Mouse (Mus musculus) hindbrain, embryonic 16.5 days (tissue): ENCODE results near the gene Tmem267. TPM values are rescaled to one million over a fixed set of nuclear protein-coding genes. Genes with fewer than 3 reads are reported as not detected.

ENCODE experiments used
- ATAC-seq: fragments of 200-750 bp; cut with Nextera tagmentation; 2 replicates; pipeline ENCODE4 v1.8.0; 2017; ENCODE audit warnings: moderate TSS enrichment, moderate library complexity
- H3K27ac ChIP-seq: fragments of 300-500 bp; sonication (generic); 2 replicates; pipeline ENCODE4 v1.5.1; 2014; ENCODE audit warnings: low read depth, mild to moderate bottlenecking, control low read depth, low read length, moderate library complexity
- H3K27me3 ChIP-seq: fragments of 300-500 bp; sonication (generic); replicated peaks from 2 replicates; pipeline ENCODE4 v1.6.1; 2014; ENCODE audit warnings: low read length; ENCODE audit not compliant: control insufficient read depth, insufficient read depth
- H3K36me3 ChIP-seq: fragments of 300-500 bp; sonication (generic); 2 replicates; pipeline ENCODE4 v1.6.1; 2014; ENCODE audit warnings: mild to moderate bottlenecking, low read length, moderate library complexity, mixed read lengths; ENCODE audit not compliant: control insufficient read depth, insufficient read depth
- H3K4me1 ChIP-seq: fragments of 300-500 bp; sonication (generic); 2 replicates; pipeline ENCODE4 v1.6.1; 2014; ENCODE audit warnings: low read depth, low read length; ENCODE audit not compliant: control insufficient read depth, insufficient read depth
- H3K4me2 ChIP-seq: fragments of 300-500 bp; sonication (generic); 2 replicates; pipeline ENCODE4 v1.6.1; 2014; ENCODE audit warnings: mild to moderate bottlenecking, low read length, control low read depth, moderate library complexity
- H3K4me3 ChIP-seq: fragments of 300-500 bp; sonication (generic); 2 replicates; pipeline ENCODE4 v1.5.1; 2014; ENCODE audit warnings: mild to moderate bottlenecking, low read length, control low read depth, moderate library complexity
- H3K9ac ChIP-seq: fragments of 300-500 bp; sonication (generic); 2 replicates; pipeline ENCODE4 v1.6.1; 2014; ENCODE audit warnings: low read depth, mild to moderate bottlenecking, control low read depth, low read length, moderate library complexity
- H3K9me3 ChIP-seq: fragments of 300-500 bp; sonication (generic); 2 replicates; pipeline ENCODE4 v1.6.1; 2014; ENCODE audit warnings: mild to moderate bottlenecking, low read length, moderate library complexity; ENCODE audit not compliant: control insufficient read depth
- WGBS: fragments of 180-500 bp; shearing (Covaris S2); extraction: QIAGEN DNeasy Blood & Tissue Kit; methylation state at CpG from one replicate; pipeline ENCODE4 v1.1.7; 2014; 5-methylcytosine and 5-hydroxymethylcytosine counted together
- polyA plus RNA-seq: library from polyadenylated mRNA; unstranded; fragments of >200 nt; fragmentation: Nextera tagmentation; extraction: Ambion mirVana; gene quantifications from 2 replicates; pipeline ENCODE4 v1.2.1, GENCODE M21; 2015

Gene Tmem267
- polyA plus RNA-seq, 1 experiment from 2014 or later = 4.0 TPM

- no peak overlapping the region for H3K27ac ChIP-seq
- no peak overlapping the region for H3K9ac ChIP-seq
- WGBS = 72% methylated on average over 2 of the region's 2 CpGs
- H3K27me3 ChIP-seq = no peaks in the 10 kb centered on the region
- ATAC-seq = no peak
- H3K4me1 ChIP-seq = no peaks in the 10 kb centered on the region
- no peak overlapping the region for H3K4me3 ChIP-seq
- H3K4me2 ChIP-seq = no peak overlapping the region
- no peaks in the 10 kb centered on the region for H3K9me3 ChIP-seq
- H3K36me3 ChIP-seq = no peaks in the 10 kb centered on the region
Measured at GRCm38 (mm10) chr13:119635496-119635895, 147.7 kb downstream of the Tmem267 start.

DNA sequence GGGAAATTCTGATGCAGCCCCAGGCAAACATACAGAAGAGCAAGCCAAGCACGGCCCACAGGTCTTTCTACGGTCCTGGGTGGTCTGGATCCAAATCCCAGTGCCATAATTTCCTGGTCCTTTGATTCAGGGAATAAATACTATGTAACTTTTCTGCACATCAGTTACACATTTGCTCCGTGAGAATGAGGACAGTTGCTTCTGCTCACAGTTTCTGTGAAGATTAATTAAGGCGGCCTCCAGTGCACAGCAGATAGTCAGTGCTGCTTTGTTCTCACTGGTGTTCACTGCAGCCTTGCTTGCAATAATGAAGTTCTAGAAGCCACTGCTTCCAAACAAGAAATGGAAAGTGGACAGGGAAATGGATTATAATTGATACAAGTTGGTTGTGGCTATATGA is 150.0 kb downstream of the Tmem267 start:
- WGBS = 76% methylated on average over 4 of the region's 4 CpGs
- Histone ChIP-seq H3K27me3 (no peaks in the 10 kb centered on the region), H3K36me3 (no peaks in the 10 kb centered on the region), H3K4me1 (no peaks in the 10 kb centered on the region), H3K4me3 (no peak overlapping the region), H3K9ac (no peak overlapping the region), H3K9me3 (no peaks in the 10 kb centered on the region), H3K27ac (no peak overlapping the region), H3K4me2 (no peak overlapping the region)
- no peak for ATAC-seq

DNA sequence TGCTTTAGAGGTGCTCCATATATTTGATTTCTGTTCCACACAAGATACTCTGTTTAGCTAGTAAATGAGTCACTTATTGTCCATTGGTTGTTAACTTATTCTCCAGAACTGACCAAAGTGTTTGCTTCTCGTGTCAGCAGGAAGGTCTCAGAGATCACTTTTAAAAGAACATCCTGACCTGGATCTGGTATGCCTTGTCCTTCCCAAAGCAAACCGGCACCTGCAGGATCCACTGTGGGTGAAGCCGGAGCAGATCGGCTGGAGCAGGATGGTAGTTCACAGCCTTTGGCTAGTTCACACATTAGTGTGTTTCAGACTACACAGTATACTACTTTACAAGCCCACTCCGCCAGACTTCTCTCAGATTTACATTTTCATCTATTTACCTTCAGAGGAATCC is 150.6 kb downstream of the Tmem267 start:
- WGBS = 91% methylated on average over 5 of the region's 5 CpGs
- ATAC-seq = no peak
- Histone ChIP-seq H3K36me3 (no peaks in the 10 kb centered on the region), H3K27ac (no peak overlapping the region), H3K9me3 (no peaks in the 10 kb centered on the region), H3K4me2 (no peak overlapping the region), H3K4me1 (no peaks in the 10 kb centered on the region), H3K4me3 (no peak overlapping the region), H3K9ac (no peak overlapping the region), H3K27me3 (no peaks in the 10 kb centered on the region)

DNA sequence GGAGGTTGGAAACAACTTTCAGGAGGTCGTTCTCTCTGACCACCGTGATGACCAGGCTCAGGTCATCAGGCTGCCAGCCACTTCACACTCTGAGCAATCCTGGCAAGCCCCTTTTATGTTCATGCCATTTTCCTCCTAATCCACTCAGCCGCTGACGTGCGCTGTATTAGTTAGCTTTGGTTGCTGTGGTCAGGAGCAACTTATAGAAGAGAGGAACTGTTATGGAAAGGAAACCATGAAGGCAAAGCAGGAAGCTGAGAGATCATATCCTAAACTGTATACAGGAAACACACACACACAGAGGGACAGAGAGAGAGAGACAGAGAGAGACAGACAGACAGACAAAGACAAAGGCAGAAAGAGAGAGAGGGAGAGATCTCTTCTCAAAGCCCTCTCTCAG is 151.5 kb downstream of the Tmem267 start:
- WGBS = 90% methylated on average over 5 of the region's 5 CpGs

GRCm38 (mm10) chr13:119640504-119640903 is 152.7 kb downstream of the Tmem267 start:
- no peak overlapping the region for H3K4me2 ChIP-seq
- no peak overlapping the region for H3K9ac ChIP-seq
- ATAC-seq = peak; percentile 54; the same call in 1 of the 2 replicates
- H3K9me3 ChIP-seq = no peaks in the 10 kb centered on the region
- H3K27ac ChIP-seq = no peak overlapping the region
- H3K36me3 ChIP-seq = no peaks in the 10 kb centered on the region
- no peak overlapping the region for H3K4me3 ChIP-seq
- WGBS = 37% methylated on average over 4 of the region's 4 CpGs
- no peaks in the 10 kb centered on the region for H3K27me3 ChIP-seq
- no peaks in the 10 kb centered on the region for H3K4me1 ChIP-seq

More for the DNA sequence above, 151.5 kb downstream of the Tmem267 start:
- H3K4me1 ChIP-seq = no peaks in the 10 kb centered on the region
- H3K4me3 ChIP-seq = no peak overlapping the region
- H3K9ac ChIP-seq = no peak overlapping the region
- H3K9me3 ChIP-seq = no peaks in the 10 kb centered on the region
- ATAC-seq = no peak
- H3K27me3 ChIP-seq = no peaks in the 10 kb centered on the region
- H3K27ac ChIP-seq = no peak overlapping the region
- no peak overlapping the region for H3K4me2 ChIP-seq
- H3K36me3 ChIP-seq = no peaks in the 10 kb centered on the region

DNA sequence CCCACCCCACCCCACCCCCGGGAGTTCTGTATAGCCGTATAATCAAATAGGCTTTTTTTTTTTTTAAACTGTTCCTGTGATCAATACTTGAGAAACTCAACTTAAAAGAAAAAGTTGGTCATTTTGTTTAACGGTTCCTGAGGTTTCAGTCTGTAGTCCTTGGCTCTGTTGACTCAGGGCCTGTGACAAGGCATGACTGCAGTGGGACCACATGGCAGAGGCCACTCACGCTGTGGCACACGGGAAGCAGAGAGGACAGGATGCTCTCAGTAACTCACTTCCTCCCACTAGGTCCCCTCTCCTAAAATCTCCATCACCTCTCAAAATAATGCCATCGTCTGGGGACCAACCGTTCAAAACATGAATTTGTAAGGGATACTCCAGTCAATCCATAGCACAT is 153.3 kb downstream of the Tmem267 start:
- Histone ChIP-seq H3K9me3 (no peaks in the 10 kb centered on the region), H3K27ac (no peak overlapping the region), H3K36me3 (no peaks in the 10 kb centered on the region), H3K4me1 (no peaks in the 10 kb centered on the region), H3K4me3 (no peak overlapping the region), H3K27me3 (no peaks in the 10 kb centered on the region), H3K4me2 (no peak overlapping the region), H3K9ac (no peak overlapping the region)
- WGBS = 86% methylated on average over 7 of the region's 7 CpGs
- ATAC-seq = no peak

DNA sequence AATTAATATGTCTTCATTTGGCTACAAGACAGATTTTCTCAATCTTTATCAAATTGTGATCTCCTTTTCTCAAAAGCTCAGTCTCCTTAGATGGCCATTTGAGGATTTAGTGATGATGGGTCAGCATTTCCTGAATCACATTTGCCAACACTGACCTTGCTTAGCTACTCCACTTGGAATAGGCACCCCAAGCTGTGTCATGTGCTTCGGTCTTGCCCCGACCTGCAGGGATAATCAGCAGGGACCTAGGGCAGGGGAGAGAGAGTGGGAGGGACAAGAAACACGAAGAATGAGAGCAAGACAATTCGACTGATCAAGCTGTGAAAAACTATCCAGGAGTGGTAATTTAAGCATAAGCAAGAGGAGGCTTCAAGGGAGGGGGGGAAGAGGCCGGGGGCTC is 156.9 kb downstream of the Tmem267 start:
- Histone ChIP-seq H3K36me3 (no peaks in the 10 kb centered on the region), H3K4me1 (peaks cover 2% of the 10 kb centered on the region; the same call in 1 of the 2 replicates), H3K4me2 (no peak overlapping the region), H3K9me3 (no peaks in the 10 kb centered on the region), H3K27ac (no peak overlapping the region), H3K4me3 (no peak overlapping the region), H3K9ac (no peak overlapping the region), H3K27me3 (no peaks in the 10 kb centered on the region)
- WGBS = 61% methylated on average over 5 of the region's 5 CpGs
- ATAC-seq = no peak

GRCm38 (mm10) chr13:119646511-119646910 is 158.7 kb downstream of the Tmem267 start:
- WGBS = 98% methylated on average over 1 of the region's 1 CpGs
- no peak overlapping the region for H3K9ac ChIP-seq
- ATAC-seq = no peak

GRCm38 (mm10) chr13:119648891-119649698 is 161.3 kb downstream of the Tmem267 start:
- Histone ChIP-seq H3K4me3 (no peak overlapping the region), H3K4me1 (peaks cover 2% of the 10 kb centered on the region; the same call in 1 of the 2 replicates), H3K9me3 (no peaks in the 10 kb centered on the region), H3K4me2 (peak overlapping the region; percentile 35), H3K27me3 (no peaks in the 10 kb centered on the region), H3K27ac (peak overlapping the region; percentile 69), H3K36me3 (no peaks in the 10 kb centered on the region), H3K9ac (peak overlapping the region; percentile 35; the same call in 1 of the 2 replicates)
- 49% methylated on average over 15 of the region's 15 CpGs for WGBS
- peak; percentile 77 for ATAC-seq

More at GRCm38 (mm10) chr13:119646511-119646910, 158.7 kb downstream of the Tmem267 start:
- no peaks in the 10 kb centered on the region for H3K9me3 ChIP-seq
- no peak overlapping the region for H3K27ac ChIP-seq
- H3K4me1 ChIP-seq = peaks cover 2% of the 10 kb centered on the region; the same call in 1 of the 2 replicates
- H3K36me3 ChIP-seq = no peaks in the 10 kb centered on the region
- H3K4me3 ChIP-seq = no peak overlapping the region
- no peak overlapping the region for H3K4me2 ChIP-seq
- no peaks in the 10 kb centered on the region for H3K27me3 ChIP-seq
